Mouse (Mus musculus): ENCODE results near the gene Mtx1. TPM values are rescaled to one million over a fixed set of nuclear protein-coding genes. Genes with fewer than 3 reads are reported as not detected.

Mtx1 gene
- polyA plus RNA-seq, 1 experiment from 2014 or later: 250 TPM

DNA sequence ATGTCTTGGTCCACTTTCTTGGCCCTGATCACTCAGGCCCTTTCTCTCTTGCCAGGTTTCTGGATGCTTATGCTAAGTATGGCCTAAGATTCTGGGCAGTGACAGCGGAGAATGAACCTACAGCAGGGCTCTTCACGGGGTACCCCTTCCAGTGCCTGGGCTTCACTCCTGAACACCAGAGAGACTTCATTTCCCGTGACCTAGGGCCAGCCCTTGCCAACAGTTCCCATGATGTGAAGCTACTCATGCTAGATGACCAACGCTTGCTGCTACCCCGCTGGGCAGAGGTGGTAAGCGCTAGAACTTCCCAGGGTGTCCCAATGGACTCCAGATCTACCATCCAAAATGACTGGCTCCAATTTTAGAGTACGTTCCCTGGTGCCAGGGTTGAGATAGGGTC lies 20.8 kb downstream of the Mtx1 start:
- 92% methylated on average over 7 of the region's 7 CpGs for WGBS
- H3K4me1 ChIP-seq: peaks cover 6% of the 10 kb centered on the region
- DNase-seq (ENCODE audit: low spot score): no peak
- H3K9me3 ChIP-seq (replicated peaks): no peaks in the 10 kb centered on the region
- H3K36me3 ChIP-seq: peaks cover 72% of the 10 kb centered on the region
- H3K27ac ChIP-seq: no peak overlapping the region
- no peak overlapping the region for H3K4me3 ChIP-seq
- H3K27me3 ChIP-seq (ENCODE audit: low read depth, poor library complexity, severe bottlenecking): no peaks in the 10 kb centered on the region

DNA sequence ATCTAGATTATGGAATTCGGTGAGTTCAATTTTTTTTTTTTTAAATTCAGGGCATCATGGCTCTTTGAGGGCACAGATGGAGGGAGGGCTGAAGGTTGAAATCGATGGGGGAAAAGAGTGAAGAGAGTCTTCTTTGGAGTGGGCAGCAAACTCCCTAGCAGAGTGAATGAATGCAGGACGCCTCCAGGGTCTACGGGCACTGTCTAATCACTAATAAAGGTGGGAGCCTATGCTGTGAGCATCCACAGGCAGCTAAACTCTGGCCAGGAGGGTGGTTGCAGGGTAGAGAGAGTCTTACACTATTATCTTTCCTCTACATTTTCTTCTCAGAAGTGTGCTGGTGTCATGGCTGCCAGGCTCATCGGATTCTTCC lies 23.8 kb downstream of the Mtx1 start:
- no peak for DNase-seq (ENCODE audit: low spot score)
- no peaks in the 10 kb centered on the region for H3K9me3 ChIP-seq (replicated peaks)
- no peaks in the 10 kb centered on the region for H3K27me3 ChIP-seq (ENCODE audit: low read depth, poor library complexity, severe bottlenecking)
- H3K4me3 ChIP-seq: peak overlapping the region; percentile 63
- peaks cover 42% of the 10 kb centered on the region for H3K36me3 ChIP-seq
- whole genome bisulfite sequencing: 41% methylated on average over 5 of the region's 5 CpGs
- H3K4me1 ChIP-seq: peaks cover 6% of the 10 kb centered on the region
- peak overlapping the region; percentile 73; the same call in 1 of the 2 replicates for H3K27ac ChIP-seq

DNA sequence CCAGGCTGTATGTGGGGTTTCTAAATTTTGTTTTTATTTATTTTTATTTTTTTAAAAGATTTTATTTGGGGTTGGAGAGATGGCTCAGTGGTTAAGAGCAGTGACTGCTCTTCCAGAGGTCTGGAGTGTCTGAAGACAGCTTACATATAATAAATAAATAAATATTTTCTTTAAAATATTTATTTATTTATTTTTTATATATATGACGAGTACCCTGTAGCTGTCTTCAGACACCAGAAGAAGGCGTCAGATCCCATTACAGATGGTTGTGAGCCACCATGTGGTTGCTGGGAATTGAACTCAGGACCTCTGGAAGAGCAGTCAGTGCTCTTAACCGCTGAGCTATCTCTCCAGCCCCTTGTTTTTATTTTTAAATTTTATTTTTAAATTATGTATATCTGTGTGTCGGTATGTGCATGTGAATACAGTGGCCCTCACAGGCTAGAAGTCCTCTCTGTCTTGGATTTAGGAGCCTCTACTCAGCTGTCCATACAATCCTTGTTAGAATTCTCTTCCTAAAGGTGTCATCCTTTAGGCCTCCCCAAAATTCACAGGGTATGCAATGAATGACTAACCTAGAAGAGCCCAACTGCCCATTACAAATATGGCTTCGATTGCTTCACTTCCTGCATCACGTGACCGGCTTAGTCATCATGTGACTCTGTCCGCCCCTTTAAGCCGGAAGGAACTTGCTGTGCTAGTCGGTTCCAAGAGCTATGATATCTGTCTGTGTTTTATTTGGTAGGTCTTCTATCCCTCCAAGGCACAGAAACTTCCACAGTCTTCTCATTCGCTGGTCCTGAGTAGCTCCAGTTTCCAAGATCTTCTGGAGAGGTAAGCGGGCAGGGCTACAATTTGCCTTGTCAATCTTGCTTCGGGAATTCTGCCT lies 24.4 kb downstream of the Mtx1 start, which contains the start of gene Gba:
Gene Gba (plus strand): TSS at position 676 of the 889 bp plus-strand sequence.
- Histone ChIP-seq H3K27ac (peak within 1 kb of the TSS; percentile 73; the same call in 1 of the 2 replicates), H3K4me1 (peaks cover 6% of the 10 kb centered on the region)
- 29% methylated on average over 13 of the region's 13 CpGs for WGBS

DNA sequence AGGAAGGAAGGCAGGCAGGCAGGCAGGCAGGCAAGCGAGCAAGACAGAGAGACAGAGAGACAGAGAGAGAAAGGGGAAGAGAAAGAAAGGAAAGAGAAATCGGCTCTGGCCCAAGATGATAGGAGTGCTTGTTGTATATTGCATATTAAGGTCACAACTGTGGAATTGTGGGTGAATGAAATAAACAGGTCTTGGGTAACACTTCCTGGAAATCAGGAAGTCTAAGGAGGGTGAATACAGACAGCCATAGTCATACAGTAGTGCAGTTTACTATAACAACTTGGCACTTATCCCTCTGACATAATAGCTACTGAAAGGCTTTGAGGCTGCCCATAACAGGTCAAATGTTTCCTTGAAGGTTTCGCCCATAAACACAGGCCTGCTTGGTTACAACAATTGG lies 27.0 kb downstream of the Mtx1 start:
- Histone ChIP-seq H3K4me3 (no peak overlapping the region), H3K4me1 (peaks cover 21% of the 10 kb centered on the region), H3K27me3 (ENCODE audit: low read depth, poor library complexity, severe bottlenecking) (no peaks in the 10 kb centered on the region), H3K36me3 (peaks cover 11% of the 10 kb centered on the region), H3K9me3 (replicated peaks) (no peaks in the 10 kb centered on the region), H3K27ac (no peak overlapping the region)
- DNase-seq (ENCODE audit: low spot score): no peak
- 86% methylated on average over 3 of the region's 3 CpGs for WGBS

More for the DNA sequence above, 24.4 kb downstream of the Mtx1 start, which contains the start of gene Gba:
- peaks cover 36% of the 10 kb centered on the region for H3K36me3 ChIP-seq
- no peaks in the 10 kb centered on the region for H3K9me3 ChIP-seq (replicated peaks)
- DNase-seq (ENCODE audit: low spot score): peak; percentile 91
- H3K27me3 ChIP-seq (ENCODE audit: low read depth, poor library complexity, severe bottlenecking): no peaks in the 10 kb centered on the region
- peak within 1 kb of the TSS; percentile 63 for H3K4me3 ChIP-seq

DNA sequence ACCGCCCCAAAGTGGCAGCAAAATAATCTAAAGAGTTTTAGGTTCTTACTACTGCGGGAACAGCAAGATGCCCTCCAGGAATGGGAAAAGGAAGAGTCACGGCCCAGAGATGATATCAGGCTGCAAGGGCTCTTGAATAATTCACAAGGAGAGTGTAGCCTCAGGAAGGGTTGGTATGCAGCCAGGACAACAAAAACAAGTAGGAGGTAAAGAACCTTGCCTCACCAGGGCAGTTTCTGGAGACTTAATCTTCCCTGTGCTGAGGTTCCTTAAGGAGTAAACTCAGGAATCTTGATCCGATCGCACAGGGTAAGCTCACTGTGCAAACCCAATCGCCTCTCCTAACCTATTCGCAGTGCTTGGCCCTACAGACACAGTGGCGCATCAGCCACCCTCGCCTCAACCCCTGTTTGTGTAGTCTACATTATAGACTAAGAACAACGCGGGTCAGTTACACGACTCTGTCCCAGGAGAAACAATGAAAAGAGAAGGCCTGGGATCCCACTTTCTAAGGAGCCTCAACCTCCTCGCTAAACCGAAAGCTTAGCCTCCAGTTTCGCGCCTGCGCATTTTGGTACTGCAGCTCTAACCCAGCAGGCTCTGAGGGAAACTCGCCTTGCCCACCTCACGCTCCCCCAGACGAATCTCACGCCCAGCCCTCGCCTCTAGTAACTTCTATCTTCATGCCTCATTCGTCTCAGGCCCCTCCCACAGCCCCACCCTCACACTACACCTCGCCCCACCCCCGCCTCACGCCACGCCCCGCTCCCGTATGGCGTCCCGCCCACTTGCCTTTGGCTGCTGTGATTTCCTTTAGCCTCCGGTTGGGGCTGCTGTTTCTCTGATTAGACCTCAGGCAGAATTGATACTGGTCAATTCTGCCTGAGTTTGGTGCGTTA lies 30.7 kb downstream of the Mtx1 start:
- DNase-seq (ENCODE audit: low spot score): peak; percentile 96
- H3K36me3 ChIP-seq: no peaks in the 10 kb centered on the region
- no peaks in the 10 kb centered on the region for H3K9me3 ChIP-seq (replicated peaks)
- peaks cover 16% of the 10 kb centered on the region for H3K4me1 ChIP-seq
- 11% methylated on average over 33 of the region's 33 CpGs for WGBS
- no peaks in the 10 kb centered on the region for H3K27me3 ChIP-seq (ENCODE audit: low read depth, poor library complexity, severe bottlenecking)
- H3K27ac ChIP-seq: peak overlapping the region; percentile 89
- peak overlapping the region; percentile 54 for H3K4me3 ChIP-seq

DNA sequence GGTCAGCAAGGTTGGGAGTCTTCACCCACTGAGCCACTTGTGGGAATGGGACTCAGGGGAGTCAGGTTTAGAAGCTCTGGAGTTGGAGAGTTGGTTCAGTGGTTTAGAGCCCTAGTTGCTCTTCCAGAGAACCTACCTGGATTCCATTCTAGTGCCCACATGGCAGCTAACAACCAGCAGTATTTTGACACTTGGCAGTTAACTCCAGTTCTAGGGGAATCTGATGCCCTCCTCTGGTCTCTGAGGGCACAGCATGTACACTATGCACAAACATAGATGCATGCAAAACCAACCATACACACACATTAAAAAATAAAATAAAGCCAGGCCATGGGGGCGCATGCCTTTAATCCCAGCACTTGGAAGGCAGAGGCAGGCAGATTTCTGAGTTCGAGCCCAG lies 33.0 kb downstream of the Mtx1 start:
- no peak for DNase-seq (ENCODE audit: low spot score)
- no peak overlapping the region for H3K27ac ChIP-seq
- 86% methylated on average over 2 of the region's 2 CpGs for WGBS
- no peak overlapping the region for H3K4me3 ChIP-seq
- H3K4me1 ChIP-seq: peaks cover 16% of the 10 kb centered on the region
- H3K36me3 ChIP-seq: peaks cover under 1% of the 10 kb centered on the region
- no peaks in the 10 kb centered on the region for H3K9me3 ChIP-seq (replicated peaks)
- H3K27me3 ChIP-seq (ENCODE audit: low read depth, poor library complexity, severe bottlenecking): no peaks in the 10 kb centered on the region

DNA sequence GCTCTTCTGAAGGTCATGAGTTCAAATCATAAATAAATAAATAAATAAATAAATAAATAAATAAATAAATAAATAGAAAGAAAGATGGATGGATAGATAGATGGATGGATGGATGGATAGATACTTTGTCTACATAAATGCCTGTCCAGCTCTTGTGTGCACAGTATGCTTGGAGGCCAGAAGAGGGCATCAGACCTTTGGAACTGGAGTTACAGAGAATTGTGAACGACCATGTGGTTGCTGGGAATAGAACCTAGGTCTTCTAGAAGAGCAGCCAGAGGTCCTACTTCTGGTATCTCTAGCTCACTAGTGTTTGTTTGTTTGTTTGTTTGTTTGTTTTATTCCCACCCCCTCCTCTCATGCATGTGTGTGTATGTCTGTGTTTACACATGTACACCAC lies 33.5 kb downstream of the Mtx1 start:
- no peaks in the 10 kb centered on the region for H3K27me3 ChIP-seq (ENCODE audit: low read depth, poor library complexity, severe bottlenecking)
- WGBS: 72% methylated on average over 1 of the region's 1 CpGs

DNA sequence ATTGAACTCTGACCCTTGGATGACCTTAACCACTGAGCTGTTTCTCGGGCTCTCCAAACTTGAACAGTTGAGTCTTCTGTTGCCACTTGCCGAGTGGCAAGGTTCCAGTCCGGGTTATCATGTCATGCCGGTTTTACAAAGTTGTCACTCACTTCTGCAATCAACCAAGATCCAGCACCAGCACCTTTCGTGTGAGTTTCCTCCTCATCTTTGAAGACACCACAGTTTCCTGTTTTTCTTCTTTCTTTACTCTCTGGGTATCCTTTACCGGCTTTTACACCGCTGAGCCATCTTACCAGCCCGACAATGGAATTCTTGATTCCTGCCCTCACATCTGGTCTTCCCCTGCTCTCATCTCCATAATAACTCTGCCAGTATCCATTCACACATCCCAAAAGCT lies 36.5 kb downstream of the Mtx1 start:
- WGBS: 93% methylated on average over 8 of the region's 8 CpGs
- peaks cover 23% of the 10 kb centered on the region for H3K4me1 ChIP-seq

More for the DNA sequence above, 33.5 kb downstream of the Mtx1 start:
- Histone ChIP-seq H3K36me3 (peaks cover 6% of the 10 kb centered on the region), H3K4me1 (peaks cover 16% of the 10 kb centered on the region), H3K27ac (no peak overlapping the region), H3K4me3 (no peak overlapping the region), H3K9me3 (replicated peaks) (no peaks in the 10 kb centered on the region)
- DNase-seq (ENCODE audit: low spot score): no peak

DNA sequence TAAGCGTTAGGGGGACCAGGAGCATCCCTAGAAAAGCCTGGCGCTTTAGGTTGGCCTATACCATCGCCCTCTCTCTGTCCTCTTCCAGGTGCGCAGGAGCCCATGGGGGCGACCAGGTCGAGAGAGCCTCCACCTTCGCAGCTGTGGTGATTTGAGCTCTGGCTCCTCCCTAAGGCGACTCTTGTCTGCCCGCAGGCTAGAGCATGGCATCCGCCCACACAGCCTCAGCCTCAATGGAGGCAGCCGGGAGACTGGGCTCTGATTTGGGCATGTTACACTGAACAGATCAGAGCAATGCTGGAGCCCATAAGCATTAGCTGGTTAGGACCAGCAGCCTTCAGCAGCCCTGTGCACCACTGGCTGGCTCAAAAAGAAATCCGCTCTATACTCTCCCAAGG lies 38.4 kb downstream of the Mtx1 start:
- 72% methylated on average over 12 of the region's 12 CpGs for WGBS
- peaks cover 42% of the 10 kb centered on the region for H3K4me1 ChIP-seq
- H3K36me3 ChIP-seq: peaks cover 27% of the 10 kb centered on the region
- H3K9me3 ChIP-seq (replicated peaks): no peaks in the 10 kb centered on the region
- H3K27ac ChIP-seq: no peak overlapping the region
- no peak overlapping the region for H3K4me3 ChIP-seq
- DNase-seq (ENCODE audit: low spot score): no peak
- no peaks in the 10 kb centered on the region for H3K27me3 ChIP-seq (ENCODE audit: low read depth, poor library complexity, severe bottlenecking)

More for the DNA sequence above, 36.5 kb downstream of the Mtx1 start:
- Histone ChIP-seq H3K4me3 (no peak overlapping the region), H3K9me3 (replicated peaks) (no peaks in the 10 kb centered on the region), H3K27me3 (ENCODE audit: low read depth, poor library complexity, severe bottlenecking) (no peaks in the 10 kb centered on the region), H3K27ac (no peak overlapping the region), H3K36me3 (peaks cover 27% of the 10 kb centered on the region)
- DNase-seq (ENCODE audit: low spot score): no peak

DNA sequence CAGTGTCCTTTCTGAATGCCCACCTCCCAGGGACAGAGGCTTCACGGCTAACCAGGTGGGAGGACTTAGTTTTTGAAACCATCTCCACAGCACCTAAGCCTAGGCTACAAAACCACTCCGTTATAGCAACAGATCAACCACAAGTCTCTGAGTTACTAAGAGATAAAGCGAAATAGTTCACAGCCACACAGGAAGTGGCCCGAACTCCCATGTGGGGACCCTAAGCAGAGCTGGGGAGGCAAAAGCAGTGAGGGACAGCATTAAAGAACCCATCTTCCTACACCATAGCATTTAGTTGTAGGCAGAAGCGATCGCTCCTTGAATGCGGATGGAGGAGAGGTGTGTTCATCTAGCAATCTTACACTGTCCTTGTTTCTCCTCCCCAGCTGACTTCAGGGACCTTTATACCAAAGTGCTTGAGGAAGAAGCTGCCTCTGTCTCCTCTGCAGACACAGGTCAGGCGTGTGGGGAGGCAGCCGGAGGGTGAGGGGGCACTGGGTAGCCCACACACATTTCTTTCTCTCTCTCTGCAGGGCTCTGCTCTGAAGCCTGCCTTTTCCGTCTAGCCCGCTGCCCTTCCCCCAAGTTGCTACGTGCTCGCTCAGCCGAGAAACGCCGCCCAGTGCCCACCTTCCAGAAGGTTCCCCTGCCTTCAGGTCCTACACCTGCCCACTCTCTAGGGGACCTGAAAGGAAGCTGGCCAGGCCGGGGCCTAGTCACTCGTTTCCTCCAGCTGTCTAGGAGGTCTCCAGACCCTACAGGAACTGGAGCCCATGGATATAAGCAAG lies 39.0 kb downstream of the Mtx1 start:
- no peak overlapping the region for H3K27ac ChIP-seq
- WGBS: 81% methylated on average over 18 of the region's 18 CpGs

DNA sequence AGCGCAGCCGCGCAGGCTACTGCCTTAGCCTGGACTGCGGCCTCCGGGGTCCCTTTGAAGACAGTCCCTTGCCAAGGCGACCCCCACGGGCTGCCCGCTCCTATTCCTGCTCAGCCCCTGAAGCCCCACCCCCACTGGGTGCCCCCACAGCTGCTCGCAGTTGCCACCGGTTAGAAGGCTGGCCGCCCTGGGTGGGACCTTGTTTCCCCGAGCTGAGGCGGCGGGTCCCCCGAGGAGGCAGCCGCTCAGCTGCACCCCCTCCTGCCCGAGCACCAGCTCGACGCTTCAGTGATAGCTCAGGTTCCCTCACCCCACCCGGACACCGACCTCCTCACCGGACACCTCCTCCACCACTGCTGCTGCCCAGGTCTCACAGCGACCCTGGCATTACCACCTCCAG lies 39.7 kb downstream of the Mtx1 start:
- H3K4me1 ChIP-seq: peaks cover 55% of the 10 kb centered on the region
- H3K27me3 ChIP-seq (ENCODE audit: low read depth, poor library complexity, severe bottlenecking): no peaks in the 10 kb centered on the region
- no peak for DNase-seq (ENCODE audit: low spot score)
- H3K9me3 ChIP-seq (replicated peaks): no peaks in the 10 kb centered on the region
- H3K27ac ChIP-seq: peak overlapping the region; percentile 10; the same call in 1 of the 2 replicates
- no peak overlapping the region for H3K4me3 ChIP-seq
- H3K36me3 ChIP-seq: peaks cover 34% of the 10 kb centered on the region
- 51% methylated on average over 23 of the region's 23 CpGs for WGBS

More for the DNA sequence above, 39.0 kb downstream of the Mtx1 start:
- no peaks in the 10 kb centered on the region for H3K9me3 ChIP-seq (replicated peaks)
- no peak overlapping the region for H3K4me3 ChIP-seq
- H3K27me3 ChIP-seq (ENCODE audit: low read depth, poor library complexity, severe bottlenecking): no peaks in the 10 kb centered on the region
- peaks cover 48% of the 10 kb centered on the region for H3K4me1 ChIP-seq
- no peak for DNase-seq (ENCODE audit: low spot score)
- peaks cover 27% of the 10 kb centered on the region for H3K36me3 ChIP-seq

DNA sequence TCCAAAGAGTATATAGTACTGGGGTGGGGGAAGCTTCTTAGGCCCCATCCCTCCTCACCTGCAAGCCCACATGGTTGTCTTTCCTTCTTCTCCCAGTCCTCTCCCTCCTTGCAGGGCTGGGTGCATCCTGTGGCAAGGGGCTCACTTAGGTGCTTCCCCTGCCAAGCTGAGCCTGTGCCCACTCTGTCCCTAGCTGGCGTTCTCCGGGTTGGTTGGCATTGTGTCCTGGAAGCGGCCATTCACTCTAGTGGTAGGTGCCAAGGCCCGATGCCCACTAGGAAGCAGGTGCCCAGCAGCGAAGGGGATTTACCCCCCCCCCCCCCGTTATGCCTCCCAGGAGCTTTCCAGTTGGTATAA lies 43.0 kb downstream of the Mtx1 start:
- Histone ChIP-seq H3K27me3 (ENCODE audit: low read depth, poor library complexity, severe bottlenecking) (no peaks in the 10 kb centered on the region), H3K27ac (peak overlapping the region; percentile 86), H3K4me3 (peak overlapping the region; percentile 57), H3K4me1 (peaks cover 60% of the 10 kb centered on the region), H3K36me3 (peaks cover 66% of the 10 kb centered on the region), H3K9me3 (replicated peaks) (no peaks in the 10 kb centered on the region)
- no peak for DNase-seq (ENCODE audit: low spot score)
- 82% methylated on average over 6 of the region's 6 CpGs for WGBS
